Mouse (Mus musculus): ENCODE results near the gene Slc25a12. TPM values are rescaled to one million over a fixed set of nuclear protein-coding genes. Genes with fewer than 3 reads are reported as not detected.

Gene Slc25a12
- total RNA-seq, 1 experiment from 2014 or later: 37.1 TPM

DNA sequence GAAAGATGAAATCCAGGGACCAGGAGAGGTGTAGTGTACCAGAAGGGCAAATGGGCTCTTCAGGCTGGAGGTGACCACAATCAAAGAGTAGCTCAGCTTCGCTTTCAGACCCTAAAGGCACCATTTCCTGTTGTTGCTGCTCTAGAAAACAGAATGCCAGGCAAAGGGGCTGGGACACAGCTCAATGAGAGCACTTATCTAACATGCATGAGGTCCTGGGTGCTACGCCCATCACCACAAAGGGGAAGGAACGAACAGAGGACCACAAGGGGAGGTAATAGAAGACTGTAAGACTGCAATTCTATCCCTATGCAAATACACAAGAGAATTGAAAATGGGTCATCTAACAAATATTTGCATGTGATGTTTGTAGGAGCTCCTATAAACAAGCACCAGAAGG is 46.1 kb downstream of the Slc25a12 start:
- ATAC-seq (replicated peaks; ENCODE audit: insufficient number of reproducible peaks, low FRiP score, low TSS enrichment, poor library complexity, severe bottlenecking): no peak

DNA sequence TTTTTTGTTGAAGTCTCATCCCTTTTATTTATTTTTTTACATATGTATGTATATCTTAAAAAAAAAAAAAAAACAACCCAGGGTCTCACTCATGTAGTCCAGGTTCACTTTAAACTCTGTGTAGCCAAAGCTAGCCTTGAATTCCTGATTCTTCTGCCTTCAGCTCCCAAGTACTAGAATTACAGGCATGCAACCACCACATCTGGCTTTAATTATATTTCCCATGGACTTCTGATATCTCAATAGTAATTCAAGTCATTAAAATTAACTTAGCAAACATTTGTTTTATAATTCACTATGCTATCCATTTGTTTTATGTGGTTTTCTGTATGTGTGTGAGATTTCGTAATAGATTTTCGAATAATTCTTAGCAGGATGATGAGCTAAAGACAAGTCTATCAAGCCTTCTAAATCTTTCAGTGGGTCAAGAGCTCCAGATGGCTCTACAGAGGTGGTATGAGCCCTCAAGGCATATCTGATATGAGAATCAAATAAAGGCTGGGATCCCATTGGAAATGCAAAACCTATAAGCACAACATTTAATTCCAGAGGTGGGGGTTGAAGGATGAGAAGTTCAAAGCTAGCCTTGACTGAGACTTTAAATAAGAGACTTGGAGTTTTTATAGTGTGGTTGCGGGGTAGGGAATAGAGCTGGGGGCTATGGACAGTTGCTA is 51.3 kb downstream of the Slc25a12 start:
- ATAC-seq (replicated peaks; ENCODE audit: insufficient number of reproducible peaks, low FRiP score, low TSS enrichment, poor library complexity, severe bottlenecking): no peak

DNA sequence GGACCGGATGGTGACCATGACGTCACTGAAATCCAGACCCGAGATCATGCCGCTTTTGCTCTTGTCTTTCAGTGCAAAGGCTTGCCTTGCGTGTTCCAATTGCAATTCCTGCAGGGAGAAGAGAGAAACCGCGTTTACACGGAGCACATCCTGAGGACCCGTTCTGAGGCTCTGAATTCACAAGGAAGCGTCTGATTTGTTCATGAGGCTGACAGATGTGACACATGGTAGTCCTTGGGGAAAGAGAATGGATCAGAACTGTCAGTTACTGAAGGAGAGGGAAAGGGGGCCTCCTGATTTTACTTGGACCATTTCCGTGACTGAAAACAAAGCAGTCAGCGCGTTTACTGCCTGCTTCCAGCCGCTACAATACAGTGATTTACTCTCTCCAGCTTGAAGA is 52.5 kb downstream of the Slc25a12 start:
- no peak for ATAC-seq (replicated peaks; ENCODE audit: insufficient number of reproducible peaks, low FRiP score, low TSS enrichment, poor library complexity, severe bottlenecking)

DNA sequence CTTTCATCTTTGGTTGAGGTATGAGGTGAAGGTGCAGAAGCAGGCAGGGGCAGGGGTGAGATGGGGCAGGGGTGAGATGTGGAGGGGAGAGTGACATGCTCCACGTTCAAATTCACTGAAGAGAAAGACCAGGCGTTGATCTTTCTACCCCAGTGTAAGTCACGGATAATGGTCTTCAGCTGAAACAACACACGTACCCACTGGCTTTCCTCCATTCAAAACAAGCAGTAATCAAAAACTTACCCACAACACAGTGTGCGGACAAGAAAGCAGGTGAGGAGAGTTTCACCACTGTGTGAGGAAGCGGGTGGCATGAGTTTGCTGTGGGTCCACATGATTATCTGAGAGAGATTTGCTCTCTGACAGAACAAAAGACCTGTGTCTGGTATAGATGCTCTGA is 53.5 kb downstream of the Slc25a12 start:
- ATAC-seq (replicated peaks; ENCODE audit: insufficient number of reproducible peaks, low FRiP score, low TSS enrichment, poor library complexity, severe bottlenecking): no peak

DNA sequence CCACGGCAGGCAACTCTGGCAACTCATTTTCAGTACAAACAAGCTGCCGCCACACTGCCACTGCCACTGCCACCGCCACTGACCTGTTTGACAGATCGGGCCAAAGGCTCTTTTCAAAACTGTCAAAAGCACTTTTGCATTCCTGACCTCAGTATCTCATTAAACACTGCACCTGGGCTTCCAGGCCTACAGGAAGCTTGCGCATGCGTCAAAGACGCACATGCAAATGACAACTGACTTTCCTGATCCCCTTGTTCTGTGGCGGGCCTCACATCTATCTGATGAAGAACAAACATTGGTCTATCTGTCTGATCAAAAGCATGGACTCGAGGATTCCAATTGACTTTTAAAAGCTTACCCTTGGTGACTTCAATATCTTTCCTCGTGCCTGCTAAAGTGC is 55.5 kb downstream of the Slc25a12 start:
- no peak for ATAC-seq (replicated peaks; ENCODE audit: insufficient number of reproducible peaks, low FRiP score, low TSS enrichment, poor library complexity, severe bottlenecking)

DNA sequence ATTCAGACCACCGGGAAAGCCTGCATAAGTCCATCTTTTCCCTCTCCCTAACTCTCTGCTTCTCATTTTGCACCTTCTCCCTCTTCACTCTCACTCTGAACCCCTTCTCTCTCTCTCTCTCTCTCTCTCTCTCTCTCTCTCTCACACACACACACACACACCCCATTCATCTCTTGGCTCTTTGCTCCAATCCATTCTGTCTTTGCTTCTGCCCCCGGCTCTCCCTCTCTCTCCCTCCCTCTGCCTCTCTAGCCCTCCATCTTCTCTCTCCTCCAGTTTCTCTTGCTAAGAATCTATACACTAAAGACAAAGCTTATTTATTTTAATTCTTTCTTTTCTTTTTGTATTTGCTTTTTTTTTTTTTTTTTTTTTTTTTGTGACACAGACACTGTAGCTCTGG is 57.8 kb downstream of the Slc25a12 start:
- ATAC-seq (replicated peaks; ENCODE audit: insufficient number of reproducible peaks, low FRiP score, low TSS enrichment, poor library complexity, severe bottlenecking): no peak

DNA sequence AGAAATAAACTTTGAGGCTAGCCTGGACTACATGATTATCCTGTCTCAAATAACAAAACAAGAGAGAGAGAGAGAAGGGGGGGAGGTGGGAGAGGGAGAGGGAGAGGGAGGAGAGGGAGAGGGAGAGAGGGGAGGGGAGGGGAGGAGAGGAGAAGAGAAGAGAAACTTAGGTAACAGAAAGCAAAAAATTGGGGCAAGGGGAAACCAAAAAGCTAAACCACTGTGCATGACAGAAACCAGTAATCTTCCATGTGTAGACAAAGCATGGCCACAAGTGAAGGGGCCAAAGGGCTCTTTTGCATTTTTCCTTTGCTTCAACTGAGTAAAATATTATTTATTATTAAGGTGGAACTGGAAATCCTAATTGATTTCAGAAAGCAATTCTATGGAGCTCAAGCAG is 61.2 kb downstream of the Slc25a12 start:
- no peak for ATAC-seq (replicated peaks; ENCODE audit: insufficient number of reproducible peaks, low FRiP score, low TSS enrichment, poor library complexity, severe bottlenecking)

DNA sequence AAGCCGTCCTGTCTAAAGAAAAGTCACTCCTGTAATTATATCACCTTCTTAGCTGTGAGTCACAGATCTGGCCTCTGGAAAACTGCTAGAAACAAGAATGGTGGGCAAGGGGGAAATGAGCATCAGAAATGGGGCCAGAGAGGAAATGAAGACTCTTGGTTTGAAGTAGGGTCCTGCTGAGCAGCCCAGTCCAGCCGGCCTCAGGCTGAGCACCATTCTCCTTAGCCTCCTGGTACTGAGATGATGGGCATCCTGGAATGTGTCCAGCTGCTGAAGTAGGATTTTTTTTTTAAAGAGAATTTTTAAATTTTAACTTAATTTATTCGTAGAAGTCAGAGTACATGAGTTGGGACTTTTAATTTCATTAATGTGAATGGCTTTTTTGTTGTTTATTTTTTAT is 62.7 kb downstream of the Slc25a12 start:
- no peak for ATAC-seq (replicated peaks; ENCODE audit: insufficient number of reproducible peaks, low FRiP score, low TSS enrichment, poor library complexity, severe bottlenecking)

DNA sequence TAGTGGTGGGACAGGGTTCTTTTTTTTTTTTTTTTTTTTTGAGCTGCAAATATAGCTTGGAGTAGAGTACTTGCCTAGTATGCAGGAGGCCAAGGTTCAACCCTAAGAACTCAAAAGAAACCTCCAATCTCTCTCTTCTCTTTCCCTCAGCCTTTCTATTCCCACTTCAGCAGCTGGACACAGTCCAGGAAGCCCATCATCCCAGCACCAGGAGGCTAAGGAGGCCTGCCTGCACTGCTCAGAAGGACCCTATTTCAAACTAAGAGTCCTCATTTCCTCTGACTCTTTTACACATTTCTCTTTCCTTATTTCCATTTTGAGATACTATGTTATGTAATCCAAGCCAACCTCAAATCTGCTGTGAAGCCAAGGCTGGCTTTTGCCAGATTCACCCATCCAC is 64.3 kb downstream of the Slc25a12 start:
- ATAC-seq (replicated peaks; ENCODE audit: insufficient number of reproducible peaks, low FRiP score, low TSS enrichment, poor library complexity, severe bottlenecking): no peak

DNA sequence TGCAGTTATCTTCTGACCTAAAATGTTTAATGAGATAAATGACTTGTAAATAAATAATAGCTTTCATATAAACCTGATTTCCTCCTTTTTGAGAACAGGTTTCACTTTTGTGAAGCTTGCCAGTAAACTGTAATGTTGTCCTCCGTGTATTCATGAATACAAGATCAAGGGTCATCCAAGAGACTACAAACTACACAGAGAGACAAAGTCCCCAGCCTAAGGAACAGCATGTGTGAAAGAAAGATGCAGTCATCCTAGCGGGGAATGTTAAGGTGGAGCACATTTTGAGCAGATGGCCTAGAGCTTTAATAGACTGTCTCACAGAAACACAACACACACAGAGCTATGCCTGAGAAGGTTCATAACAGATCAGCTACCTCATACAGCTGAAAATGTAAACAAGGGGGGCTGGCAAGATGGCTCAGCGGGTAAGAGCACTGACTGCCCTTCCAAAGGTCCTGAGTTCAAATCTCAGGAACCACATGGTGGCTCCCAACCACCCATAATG is 65.3 kb downstream of the Slc25a12 start:
- no peak for ATAC-seq (replicated peaks; ENCODE audit: insufficient number of reproducible peaks, low FRiP score, low TSS enrichment, poor library complexity, severe bottlenecking)

DNA sequence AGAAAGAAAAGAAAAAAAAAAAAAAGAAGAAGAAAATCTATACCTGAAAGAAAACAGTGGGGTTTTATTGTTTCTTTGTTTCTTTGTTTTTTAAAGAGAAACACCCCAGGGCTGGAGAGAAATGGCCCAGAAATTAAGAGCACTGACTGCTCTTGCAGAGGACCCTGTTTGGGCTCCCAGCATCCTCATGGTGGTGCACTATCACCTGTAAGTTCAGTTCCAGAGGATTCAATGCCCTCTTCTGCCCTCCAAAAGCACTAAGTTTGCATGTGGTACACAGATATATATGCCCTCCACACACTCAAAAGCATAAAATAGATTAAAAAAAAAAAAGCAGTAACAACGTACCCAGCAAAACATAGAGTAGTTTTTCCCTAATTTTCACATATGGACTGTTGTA is 68.8 kb downstream of the Slc25a12 start:
- ATAC-seq (replicated peaks; ENCODE audit: insufficient number of reproducible peaks, low FRiP score, low TSS enrichment, poor library complexity, severe bottlenecking): no peak

DNA sequence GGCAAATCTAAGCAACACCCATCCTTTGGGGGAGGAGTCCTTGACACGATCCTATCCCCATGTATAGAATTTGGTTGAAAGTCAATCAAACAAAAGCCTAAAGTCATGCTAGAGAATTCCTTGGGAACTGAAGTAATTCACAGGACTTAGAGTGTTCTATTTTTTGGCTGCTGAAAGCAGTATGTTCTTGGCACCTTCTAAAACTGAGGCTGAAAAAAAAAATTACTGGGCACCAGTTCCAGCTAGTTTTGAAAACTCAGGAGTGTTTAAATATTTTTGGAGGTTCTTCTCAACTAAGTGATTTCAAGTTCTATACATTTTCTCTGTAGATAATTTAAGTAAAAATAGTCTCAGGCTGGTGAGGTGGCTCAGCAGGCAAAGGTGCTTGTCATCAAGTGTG is 70.0 kb downstream of the Slc25a12 start:
- no peak for ATAC-seq (replicated peaks; ENCODE audit: insufficient number of reproducible peaks, low FRiP score, low TSS enrichment, poor library complexity, severe bottlenecking)

DNA sequence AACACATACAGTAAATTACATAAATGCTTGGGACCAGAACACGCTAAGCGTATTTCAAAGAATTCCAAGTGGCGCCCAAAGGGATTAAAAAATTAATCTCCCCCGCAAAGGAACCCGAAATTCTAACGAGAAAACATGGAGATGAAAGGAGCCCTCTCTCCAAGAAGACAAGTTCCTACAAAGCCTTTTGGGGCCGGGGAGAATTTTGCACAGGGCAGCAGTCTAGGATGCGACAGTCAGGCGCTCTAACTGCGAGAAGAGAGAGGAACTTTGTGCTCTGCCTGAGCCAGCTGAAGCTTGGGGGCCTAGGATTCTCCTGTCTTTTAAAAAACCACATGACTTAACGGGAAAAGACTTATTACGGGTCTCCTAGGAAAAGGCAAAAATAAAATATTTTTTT is 71.7 kb downstream of the Slc25a12 start:
- ATAC-seq (replicated peaks; ENCODE audit: insufficient number of reproducible peaks, low FRiP score, low TSS enrichment, poor library complexity, severe bottlenecking): no peak

DNA sequence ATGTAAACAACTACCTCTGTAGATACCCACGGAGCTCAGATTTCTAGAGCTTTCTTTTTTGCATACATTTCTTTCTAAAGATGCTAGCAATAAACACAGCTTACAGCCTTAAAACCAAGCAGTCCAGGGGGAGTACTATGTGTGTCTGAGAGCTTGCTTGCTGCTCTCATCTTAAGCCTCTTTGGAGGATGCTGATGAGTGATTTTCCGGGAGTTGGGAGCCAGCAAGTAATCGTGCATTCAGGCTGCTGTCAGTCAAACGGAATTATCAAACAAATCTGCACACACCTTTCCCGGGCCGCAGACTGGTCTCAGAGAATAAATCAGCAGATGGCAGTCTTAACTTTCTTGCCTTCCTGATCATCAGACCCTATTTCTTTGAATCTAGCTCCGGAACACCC is 73.1 kb downstream of the Slc25a12 start:
- no peak for ATAC-seq (replicated peaks; ENCODE audit: insufficient number of reproducible peaks, low FRiP score, low TSS enrichment, poor library complexity, severe bottlenecking)

DNA sequence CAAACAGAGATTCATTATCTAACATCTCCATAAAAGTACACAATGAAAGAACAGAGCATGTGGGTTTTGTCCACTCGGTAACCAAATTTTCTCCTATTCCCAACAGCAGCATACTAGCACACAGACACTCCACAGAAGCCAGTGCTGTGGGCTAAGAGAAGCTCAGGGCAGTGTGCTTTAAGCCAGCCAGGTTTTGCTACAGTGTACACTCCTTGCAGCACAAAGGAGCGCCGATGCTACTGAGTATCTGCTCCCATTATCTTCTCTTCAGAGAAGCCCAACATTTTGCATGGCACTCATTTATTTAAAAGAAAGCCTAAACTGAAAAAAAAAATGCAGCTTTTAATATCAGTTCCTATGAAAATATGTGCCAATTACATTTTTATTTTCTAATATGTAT is 73.6 kb downstream of the Slc25a12 start:
- no peak for ATAC-seq (replicated peaks; ENCODE audit: insufficient number of reproducible peaks, low FRiP score, low TSS enrichment, poor library complexity, severe bottlenecking)

DNA sequence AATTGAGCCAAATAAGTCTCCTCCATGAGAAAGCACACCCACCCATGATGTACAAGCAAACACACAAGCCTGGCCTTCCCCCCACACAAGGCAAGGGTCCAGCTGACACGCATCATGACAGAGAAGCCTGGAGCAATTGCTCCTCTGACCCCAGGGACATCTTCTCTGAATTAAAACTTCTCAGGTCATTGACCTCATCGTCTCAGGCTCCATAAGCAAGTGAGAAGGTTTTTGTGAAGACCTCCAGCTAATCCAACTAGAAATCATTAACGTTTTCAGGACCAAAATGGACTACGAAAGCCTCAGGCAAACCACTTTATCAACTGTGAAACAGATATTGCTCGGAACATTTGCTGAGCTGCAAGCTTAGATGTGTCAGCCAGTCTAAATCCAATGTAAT is 76.0 kb downstream of the Slc25a12 start:
- ATAC-seq (replicated peaks; ENCODE audit: insufficient number of reproducible peaks, low FRiP score, low TSS enrichment, poor library complexity, severe bottlenecking): no peak

DNA sequence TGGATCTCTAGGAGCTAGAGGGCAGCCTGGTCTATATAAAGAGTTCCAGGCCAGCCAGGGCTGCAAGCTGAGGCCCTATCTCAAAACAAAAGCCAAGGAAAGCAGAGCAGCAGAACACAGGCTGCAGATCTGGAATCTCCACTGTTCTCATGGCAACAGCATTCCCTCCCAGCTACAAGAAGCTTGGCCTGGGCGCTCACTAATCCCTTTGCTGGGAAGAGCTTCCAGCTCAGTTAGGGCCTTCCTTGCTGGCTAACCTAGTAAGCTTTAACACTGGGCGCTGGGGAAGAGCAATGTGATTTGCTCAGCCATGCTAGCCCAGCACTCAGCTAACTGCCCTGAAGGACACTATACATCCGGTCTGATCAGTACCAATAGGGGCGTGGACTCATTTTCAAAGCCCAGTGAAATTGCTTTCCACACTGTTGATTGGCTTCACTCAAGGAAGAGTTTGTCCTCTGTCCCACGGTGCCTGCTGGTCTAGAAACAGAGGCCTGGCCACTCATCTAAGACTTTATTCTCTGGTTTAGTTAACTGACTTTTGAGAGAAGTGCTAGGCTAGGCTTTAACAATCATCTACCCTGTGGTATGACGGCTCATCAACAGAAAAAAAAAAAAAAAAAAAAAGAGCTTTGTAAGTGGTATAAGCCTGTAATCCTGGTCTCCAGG is 77.3 kb downstream of the Slc25a12 start:
- no peak for ATAC-seq (replicated peaks; ENCODE audit: insufficient number of reproducible peaks, low FRiP score, low TSS enrichment, poor library complexity, severe bottlenecking)

DNA sequence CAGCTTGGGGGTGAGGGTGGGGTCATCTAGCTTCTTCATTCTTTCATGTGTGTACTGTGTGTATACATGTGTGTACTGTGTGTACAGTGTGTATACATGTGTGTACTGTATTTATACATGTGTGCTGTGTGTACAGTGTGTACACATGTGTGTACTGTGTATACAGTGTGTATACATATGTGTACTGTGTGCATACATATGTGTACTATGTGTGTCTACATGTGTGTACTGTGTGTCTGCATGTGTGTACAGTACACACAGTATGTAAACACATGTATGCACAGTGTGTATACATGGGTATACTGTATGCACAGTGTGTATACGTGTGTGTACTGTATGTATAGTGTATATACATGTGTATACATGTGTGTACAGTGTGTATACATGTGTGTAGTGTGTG is 85.6 kb downstream of the Slc25a12 start:
- no peak for ATAC-seq (replicated peaks; ENCODE audit: insufficient number of reproducible peaks, low FRiP score, low TSS enrichment, poor library complexity, severe bottlenecking)

DNA sequence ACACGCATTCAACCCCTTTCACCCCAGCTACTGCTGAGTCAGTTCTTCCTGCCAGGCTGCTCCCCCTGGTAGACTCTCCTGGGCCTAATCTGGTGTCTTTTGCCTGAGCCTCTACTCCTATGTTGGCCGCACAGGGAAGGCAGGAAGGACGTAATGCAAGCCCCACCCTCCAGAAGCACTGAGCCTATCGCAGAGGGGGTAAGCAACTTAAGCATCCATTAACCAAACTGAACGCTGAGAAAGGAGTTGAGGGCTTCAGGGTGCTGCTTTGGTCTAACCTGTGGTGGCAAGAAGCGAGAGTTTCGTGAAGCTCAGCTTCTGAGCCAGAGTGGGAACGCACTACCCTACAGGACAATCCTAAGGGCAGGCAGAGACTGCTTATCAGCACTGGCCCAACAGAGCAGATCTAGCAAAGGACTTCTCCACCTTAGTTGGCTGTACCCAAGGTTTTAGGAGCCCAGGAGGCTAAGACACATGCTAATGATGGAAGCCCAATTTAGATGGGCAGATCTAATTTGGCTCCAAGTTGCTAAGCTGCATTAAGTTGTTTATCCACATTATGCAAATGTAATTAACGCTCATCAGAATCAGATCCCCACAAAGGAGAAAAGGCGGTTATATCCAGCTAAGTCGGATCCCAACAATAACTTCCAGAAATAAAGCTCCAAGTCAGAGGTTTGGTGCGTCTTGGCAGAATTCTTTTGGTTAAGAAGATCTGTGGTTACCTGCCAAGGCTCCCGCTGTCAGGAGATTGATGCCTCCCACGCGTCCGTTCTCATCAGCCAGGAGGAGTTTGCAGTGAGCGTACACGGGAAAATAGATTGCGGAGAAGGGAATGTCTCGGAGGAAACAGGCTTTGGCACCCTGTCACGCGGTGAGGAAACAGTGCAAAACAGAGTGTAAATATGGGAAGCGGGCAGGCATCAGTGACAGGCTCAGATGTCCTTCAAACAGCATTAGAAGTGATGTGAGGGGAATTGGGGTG is 88.5 kb downstream of the Slc25a12 start:
- ATAC-seq (replicated peaks; ENCODE audit: insufficient number of reproducible peaks, low FRiP score, low TSS enrichment, poor library complexity, severe bottlenecking): no peak

Measured in monocyte, adult 5-6 weeks (primary cell).